Mouse (Mus musculus) adrenal gland (tissue): ENCODE data around the gene Kdelr3.

Source experiments
- intact Hi-C: fragments of 180-260 bp; cut with DNase I; formaldehyde crosslinking; loops from one replicate; pipeline ENCODE4 v1.15.1; 2025
- long read RNA-seq, 2 experiments: library from polyadenylated mRNA; unstranded; transcript quantifications; one replicate each; pipeline ENCODE4 v2.0.0; 2020; ENCODE audit warnings: borderline replicate concordance in 1 of 2; ENCODE audit not compliant: insufficient replicate concordance in 1 of 2

Kdelr3 gene
- long read RNA-seq, experiment 1, transcript Kdelr3-201 (5 exons, 1,411 nt) = major isoform, 6 of 6 reads
- long read RNA-seq, experiment 1, partial matches to known transcripts = 0 of 6 reads
- long read RNA-seq, experiment 1, other reads (novel, unspliced or antisense) = 0 of 6 reads
- long read RNA-seq, experiment 2, partial matches to known transcripts = 0 of 1 reads
- long read RNA-seq, experiment 2, other reads (novel, unspliced or antisense) = 0 of 1 reads

DNA sequence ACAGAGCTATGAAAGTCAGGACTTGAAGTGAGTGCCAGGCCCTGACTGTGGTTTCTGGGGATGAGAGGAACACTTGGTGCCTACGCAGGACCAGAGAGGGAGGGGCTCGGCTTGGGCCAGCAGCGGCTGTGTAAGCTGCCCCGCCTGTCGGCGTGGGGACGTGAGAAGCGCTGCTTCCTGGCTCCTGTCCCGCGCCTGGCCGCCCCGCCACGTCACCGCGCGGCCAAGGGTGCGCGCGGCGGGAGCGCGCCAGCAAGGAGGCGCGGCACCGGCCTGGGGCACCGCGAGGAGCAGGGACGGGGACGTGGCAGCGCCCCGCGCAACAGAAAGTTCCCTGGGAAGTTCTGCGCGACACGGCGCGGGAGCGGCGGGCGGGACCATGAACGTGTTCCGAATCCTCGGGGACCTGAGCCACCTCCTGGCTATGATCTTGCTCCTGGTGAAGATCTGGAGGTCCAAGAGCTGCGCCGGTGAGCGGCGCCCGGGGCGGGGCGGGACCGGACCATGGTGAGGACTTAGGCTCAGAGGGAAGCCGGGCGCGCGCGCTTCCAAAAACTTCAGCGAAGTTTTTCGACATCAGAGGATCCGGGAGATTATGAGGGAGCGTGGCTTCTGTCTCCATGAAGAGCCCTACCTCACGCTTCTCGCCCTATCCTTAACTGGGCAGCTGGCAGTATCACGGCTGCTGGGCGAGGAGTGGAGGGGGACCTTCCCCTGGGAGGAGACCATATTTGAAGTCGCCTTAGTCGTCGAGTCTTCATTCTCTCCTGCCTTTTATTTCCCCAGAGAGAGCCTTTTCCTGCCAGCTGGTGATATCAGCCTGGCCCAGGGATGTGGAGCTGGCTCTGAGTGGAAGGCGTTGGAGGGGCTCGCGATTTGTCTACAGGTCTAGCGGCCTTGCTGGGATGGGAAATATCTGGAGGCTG is at the start of gene Kdelr3:
Gene Kdelr3 (plus strand): TSS at position 241 of the 926 bp plus-strand sequence.
- intact Hi-C loops = no loop called here

DNA sequence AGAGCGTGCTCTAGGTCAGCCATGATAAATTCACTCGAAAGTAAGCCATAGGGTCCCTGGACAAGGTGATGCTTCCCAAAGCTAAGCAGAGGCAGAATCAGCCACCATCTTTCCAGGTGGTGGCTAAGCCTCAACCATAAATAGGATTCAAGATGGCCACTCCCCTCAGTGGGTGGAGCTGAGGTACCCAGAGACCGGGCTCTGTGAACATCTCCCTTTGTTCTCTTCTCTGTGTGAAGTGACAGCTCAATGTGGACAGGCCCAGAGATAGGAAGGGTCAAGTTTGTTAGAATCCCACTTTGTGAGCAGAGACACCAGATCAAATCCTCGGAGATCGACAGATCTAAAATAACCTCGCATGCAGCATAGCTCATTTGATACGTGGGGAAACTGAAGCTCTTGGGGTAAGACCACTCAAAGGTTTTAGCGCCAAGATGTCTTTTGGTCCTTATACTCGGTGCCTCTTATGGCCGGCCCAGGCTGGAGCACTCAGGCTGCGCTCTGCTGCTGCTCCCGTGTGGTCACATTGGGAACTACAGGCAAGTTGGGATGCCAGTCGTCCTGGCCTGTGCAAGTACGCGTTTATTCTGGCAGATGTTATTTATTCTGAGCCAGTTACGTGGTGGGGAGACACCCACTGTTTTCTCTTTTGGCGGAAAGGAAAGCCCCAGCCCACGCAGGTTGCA is 49.5 kb upstream of the Kdelr3 start:
- intact Hi-C loops = loop anchor here (2.0 to 10.0 kb wide), 3 partner anchors 56 to 224 kb away; partner anchors contain the start of gene Pla2g6

DNA sequence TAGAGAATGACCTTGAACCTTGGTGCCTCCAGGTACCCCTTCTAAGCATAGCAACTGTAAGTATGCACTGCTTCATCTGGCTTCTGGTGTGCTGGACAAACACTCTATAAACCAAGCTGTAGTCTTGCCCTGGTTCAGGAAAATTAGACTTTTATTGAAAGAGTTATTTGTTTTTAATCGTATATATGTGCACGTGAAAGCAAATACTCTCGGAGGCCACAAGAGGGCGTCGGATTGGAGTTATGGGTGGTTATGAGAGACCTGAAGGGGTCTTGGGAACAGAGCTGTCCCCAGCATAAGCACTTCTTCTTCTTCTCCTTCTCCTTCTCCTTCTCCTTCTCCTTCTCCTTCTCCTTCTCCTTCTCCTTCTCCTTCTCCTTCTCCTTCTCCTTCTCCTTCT is 46.6 kb upstream of the Kdelr3 start:
- intact Hi-C loops = loop anchor here (10.0 kb wide), 1 partner anchor 145 kb away; the partner anchor contains the start of gene Pla2g6

DNA sequence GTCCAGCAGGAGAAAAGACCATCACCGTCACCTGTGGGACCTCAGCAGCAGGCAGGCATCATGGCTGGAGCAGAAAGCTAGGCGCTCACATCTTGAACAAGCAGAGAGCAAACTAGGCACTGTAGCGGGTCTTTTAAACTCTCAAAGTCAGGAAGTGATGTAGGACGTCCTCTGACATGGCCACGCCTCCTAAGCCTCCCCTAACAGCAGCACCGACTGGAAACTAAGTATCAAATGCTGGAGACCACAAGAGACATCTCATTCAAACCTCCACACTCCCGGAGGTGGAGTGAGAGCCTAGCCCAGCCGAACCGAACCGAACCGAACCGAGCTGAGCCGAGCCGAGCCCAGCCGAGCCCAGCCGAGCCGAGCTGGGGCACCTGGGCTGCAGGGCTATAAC is 45.6 kb upstream of the Kdelr3 start:
- intact Hi-C loops = no loop called here

DNA sequence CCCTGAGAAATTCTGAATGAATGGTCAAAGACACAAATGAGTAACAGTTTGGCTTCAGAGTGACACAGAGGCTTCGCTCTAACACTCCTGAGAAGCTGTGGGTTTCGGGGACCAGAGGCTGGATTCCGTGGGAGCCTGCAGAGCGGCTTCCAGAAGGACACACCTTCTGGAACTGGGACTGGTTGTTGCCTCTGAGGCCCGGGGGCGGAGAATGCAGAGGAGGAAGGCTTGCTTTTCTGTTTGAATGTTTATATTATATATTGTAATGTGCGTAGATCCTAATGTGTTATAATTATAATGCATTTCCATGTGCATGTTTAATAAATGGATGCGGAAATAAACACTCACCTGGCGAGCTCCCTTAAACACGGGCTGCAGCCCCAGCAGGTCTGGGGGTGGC is 45.1 kb upstream of the Kdelr3 start:
- intact Hi-C loops = no loop called here

DNA sequence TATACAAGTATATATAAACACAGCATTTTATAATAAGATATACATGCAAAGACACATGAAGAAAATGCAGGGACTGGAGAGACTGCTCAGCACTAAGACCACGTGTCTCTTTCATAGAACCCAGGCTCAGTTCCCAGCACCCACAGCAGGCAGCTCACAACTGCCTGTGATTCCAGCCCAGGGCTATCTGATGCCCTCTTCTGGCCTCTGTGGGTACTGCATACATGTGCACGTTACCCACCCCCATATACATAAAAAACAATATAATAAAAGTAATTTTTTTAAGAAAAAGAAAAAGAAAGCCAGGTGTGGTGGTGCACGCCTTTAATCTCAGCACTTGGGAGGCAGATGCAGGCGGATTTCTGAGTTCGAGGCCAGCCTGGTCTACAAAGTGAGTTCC is 43.2 kb upstream of the Kdelr3 start:
- intact Hi-C loops = no loop called here

DNA sequence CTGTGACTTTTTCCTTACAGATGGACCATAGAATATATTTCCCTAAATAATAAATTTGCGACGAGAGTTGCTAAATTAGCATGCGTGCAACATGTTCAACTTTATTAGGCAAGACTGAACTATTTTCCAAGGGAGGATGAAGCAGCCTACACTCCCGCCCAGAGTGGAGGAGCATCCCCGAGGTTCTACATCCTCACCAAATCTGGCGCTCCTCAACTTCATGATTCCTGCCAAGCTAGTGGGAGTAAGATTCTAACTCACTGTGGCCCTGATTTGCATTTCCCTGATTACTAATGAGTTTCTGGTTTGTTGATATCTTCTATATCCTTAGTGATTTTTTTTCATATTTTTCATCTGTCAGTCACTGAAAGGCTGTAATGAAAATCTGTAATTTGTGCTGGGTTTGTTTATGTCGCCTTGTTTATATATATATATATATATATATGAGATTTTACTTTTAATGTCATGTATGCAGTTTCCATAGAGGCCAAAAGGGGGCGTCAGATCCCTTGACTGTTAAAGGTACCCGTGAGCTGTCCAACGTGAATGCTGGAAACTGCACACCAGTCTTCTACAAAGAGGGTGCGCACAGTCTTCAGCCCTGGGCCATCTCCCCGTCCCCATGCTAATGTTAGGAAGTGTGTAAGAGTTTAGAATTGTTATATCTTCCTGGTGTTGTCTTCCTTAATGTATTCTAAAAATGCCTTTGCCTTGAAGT is 42.4 kb upstream of the Kdelr3 start:
- intact Hi-C loops = no loop called here

DNA sequence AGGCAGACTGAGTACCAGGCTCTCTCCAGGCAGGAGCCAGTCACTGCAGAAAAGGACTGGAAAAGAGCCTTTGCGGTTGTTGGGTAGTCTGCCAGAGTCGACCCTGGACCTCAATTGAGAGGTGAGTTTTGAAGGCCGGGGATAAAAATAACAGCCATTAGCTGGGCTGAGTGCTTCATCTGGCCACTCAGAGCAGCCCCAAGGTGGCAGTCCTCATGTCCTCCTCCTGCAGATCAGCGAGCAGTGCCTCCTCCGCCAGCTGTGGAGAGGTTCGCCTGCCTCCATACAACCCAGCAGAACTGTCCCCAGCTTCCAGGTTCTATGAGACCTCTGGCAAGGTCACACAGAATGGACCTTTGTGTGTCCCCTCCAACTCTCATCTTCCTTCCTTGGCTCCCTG is 39.0 kb upstream of the Kdelr3 start:
- intact Hi-C loops = no loop called here

DNA sequence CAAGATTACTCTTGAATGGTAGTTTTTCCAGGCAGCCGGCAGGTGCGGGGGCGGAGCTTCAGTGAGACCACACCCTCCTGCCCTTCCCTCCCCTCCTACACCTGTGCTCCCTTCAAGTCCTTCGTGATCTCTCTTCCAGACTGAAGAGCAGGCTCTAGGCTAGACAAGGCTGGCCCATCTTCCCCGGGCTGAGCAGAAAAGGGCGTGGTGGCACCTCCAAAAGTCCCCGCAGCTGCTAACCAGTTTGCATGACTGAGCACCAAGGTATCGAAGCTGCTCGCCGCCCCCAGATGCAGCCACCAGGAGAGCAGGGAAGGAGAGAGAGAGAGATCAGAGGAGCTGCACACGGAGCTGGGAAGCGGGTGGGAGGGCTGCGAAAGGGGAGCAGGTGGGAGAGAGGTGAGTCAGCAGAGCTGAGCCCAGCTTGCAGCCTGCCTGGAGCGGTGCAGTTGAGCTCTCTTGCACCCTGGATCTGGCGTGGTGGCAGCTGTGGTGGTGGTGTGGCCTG is 35.0 kb upstream of the Kdelr3 start:
- intact Hi-C loops = no loop called here

DNA sequence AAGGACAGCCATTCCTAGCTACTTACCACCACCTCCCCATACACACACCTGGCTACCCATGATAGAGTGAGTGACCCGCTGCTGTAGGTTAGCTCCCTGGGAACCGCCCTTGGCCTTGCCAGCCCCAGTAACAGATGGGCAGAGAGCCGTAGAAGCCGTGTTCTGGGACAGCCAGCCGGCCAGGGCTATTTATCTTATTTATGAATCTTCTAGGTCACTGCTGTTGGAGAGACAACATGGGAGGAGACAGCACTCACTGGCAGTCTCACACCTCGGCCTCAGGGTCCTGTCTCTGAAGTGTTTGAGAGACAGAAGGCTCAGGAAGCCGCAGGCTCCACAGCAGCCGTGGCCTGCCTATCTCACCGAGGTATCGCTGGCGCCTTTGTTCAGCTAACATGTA is 26.7 kb upstream of the Kdelr3 start:
- intact Hi-C loops = no loop called here

DNA sequence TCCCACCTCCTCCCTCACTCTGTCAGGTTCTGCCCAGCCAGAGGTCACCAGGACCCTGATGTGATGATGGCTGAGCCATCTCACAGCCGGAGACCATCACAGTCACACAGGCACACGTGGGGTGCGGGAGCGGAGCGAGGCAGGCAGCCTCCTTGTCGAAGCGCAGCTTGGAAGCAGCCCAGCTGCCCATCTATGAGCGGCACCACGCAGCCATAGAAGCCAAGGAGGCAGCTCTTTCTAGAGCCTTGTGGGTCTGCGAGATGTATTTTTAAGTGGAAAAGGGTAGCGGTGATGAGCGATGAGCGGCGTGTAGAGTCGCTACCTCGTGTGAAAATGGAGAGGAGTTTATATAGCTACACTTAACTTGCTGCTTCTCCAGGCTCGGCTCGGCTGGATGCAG is 22.7 kb upstream of the Kdelr3 start:
- intact Hi-C loops = loop anchor here (10.0 kb wide), 1 partner anchor 111 kb away; the partner anchor contains the start of gene Dmc1

DNA sequence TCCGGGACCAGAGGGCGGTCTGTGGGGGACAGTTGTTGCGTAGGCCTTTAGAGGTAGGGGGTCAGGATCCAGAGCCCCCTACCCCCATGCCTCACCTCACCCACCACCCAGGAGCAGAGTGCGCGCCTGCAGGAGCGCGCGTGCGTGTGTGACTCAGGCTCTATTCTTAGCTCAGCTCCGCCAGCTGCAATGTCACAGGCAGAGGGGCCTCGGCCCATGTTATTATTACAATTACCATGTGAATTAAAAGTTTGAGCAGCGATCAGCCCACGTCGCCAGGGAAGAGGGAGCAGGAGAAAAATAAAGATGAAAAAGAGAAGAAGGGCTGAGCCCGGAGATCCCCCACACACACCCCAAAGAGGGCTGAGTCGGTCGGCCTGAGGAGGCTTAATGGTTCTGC is 16.1 kb upstream of the Kdelr3 start:
- intact Hi-C loops = no loop called here

DNA sequence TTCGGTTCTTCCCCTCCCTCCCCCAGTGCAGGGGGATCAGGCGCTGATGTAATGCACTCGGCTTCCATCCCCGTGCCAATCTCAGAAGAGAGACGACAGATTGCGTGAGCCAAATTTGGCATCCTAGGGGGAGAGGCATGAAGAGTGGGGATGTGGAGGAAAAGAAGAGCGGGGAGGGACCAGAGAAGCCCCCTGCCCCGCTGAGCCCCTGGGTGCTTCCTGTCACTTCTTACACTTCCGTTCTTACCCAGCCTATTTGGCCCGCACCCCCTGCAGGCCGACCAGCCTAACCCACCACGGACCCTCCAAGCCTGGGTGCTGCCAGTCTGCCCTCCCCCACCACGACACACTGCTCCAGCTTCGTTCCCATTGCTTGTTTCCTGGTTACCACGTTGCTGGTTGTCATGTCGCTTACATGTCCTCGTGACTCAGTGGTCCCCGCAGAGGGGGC is 13.3 kb upstream of the Kdelr3 start:
- intact Hi-C loops = no loop called here

DNA sequence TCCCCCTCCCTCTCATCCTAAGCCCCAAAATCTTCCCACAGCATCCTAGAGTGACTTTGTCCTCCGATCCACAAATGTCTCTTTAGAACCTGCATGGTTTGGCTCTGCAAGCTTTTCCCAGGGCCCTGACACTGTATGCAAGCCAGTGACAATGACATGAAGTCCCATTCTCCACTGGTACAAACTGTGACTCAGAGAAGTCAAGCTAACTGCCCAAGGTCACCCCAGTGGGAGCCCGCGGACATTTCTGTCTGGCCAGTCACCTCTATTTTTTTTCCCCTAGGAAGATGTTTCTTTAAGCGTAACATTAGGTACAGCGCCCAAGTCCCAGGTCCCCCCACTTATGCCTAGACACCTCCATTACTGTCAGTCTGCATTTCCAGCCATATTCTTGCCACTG is 12.8 kb upstream of the Kdelr3 start:
- intact Hi-C loops = no loop called here

DNA sequence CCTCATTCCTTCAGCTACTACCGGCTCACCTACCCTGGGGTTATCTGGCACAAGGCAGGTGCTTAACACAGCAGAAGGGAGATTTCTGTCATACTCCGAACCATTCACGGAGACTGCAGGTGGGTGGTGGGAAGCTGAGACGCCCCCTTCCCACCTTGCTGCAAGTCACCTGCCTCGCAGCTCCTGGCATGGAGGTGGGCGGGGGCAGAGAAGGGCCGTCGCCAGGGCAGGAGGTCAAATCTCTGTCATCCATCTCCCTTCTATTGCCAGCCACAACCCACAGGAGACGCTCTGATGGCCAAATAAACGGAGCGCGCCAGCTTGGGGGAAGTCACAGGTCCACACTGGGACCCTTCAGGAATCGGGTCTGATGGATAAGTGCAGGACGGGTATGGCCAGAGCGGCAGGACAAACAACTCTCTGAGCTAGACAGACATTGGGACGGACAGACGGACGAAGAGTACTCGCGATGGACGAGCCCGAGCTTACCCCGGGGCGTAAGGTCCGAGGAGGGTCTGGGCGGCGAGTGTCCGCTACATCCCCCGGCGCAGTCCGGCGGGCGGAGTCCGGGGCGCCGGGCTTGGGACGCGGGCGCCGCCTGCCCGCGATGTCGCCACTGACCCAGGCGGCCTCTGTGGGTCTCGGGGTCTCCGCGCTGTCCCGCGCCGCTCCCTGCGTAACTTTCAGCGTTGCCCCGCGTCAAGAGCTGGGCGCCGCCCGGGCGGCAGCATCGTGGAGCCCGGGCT is 11.3 kb upstream of the Kdelr3 start, which contains the start of gene Kcnj4:
Gene Kcnj4 (minus strand): TSS at position 535 of the 746 bp plus-strand sequence.
- intact Hi-C loops = no loop called here

DNA sequence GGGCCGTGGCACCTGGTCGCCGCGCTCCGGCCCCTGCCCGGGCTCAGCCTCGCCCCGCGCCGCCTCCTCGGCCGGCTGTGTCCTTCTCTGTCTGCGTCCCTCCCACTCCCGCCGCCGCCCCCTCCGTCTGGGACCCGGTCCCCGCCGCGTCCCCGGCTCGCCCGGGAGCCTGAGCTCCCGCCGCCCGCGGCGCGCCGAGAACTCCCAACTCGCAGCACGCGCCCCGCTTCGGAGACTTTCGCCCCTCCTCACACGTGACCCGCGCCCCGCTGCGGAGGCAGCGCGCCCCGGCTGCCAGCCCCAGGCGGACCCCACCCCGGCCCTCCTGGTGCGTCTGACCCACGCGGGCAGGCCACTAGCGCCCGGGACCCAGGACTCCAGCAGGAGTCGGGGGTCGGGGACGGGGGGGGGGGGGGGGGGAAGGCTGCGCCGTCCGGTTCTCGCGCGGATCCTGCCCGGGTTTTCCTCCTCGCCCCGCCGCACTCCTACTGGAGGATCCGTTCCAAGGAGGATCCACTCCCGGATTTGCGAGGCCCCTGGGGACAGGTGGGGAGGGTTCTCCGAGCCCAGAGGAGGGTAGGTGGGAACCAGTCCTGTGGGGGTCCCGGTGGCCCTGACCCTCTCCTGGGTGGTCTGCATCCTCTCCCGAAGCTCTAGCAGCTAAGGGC is 10.5 kb upstream of the Kdelr3 start:
- intact Hi-C loops = no loop called here

DNA sequence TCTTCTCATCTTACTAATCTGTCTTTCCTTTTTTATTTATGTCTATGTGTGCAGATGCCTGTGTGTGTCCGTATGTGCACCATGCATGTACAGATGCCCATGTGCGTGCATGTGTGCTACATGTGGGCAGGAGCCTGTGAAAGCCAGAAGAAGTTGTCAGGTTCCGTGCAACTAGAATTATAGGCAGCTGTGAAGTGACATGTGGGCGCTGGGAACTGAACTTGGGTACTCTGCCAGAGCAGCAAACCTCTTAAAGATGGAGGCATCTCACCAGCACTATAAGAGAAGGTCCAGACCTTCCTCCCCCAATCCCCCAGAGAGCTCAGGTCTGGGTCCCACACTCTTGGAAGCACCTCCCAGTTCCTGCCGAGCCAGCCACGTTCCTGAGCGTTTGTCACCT is 9.8 kb upstream of the Kdelr3 start:
- intact Hi-C loops = no loop called here

DNA sequence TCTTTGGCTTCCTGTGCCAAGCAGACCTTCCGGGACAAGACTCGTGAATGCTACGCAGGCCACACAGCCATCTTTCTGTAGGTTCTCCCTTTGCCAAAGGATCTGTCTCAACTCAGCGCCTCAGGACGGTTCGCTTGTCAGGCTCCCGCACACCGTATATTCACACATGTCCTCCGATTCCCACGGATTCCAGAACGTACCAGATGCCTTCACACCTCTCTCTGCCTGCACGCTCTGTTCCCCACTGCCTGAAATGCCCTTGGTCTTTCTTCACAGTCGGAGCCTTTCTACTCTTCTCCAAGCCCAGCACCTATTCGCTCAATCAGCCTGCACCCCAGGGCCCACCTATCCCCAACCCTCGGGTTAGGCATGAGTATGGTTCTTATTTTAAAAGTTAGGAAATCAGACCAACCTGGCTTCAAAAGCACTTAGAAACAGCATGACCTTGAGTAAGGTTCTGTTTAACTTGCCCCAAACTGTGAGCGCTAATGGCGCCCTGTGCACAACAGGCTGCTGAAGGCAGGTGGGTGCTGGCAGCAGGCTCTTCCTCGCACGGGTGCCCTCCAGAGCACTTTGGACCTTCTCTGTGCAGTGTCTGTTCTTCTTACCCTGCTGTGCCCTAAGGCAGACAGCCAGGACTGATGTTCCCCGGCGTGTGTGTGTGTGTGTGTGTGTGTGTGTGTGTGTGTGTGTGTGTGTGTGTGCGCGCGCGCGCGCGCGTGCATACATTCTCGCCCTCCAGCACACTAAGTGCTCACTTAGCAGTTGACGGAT is 9.0 kb upstream of the Kdelr3 start:
- intact Hi-C loops = no loop called here

DNA sequence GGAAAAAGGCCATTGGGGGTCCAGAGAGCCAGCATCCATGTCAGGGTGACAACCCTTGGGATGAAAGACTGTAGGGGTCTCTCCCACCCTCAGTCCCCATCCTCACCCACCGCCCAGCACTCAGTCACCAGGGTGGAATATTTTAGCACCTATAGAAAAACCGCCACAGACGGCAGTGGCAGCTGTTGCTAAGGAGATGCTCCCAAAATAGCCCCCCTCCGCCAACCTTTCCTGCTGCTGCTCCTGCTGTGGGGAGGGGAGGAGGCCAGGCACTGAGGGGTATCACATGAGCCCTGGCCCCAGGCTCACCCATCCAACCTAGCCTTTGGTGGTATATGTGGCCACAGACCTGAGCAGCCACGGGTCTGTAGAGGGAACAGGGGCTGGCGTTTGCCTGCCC is 6.2 kb upstream of the Kdelr3 start:
- intact Hi-C loops = no loop called here
